Mouse (Mus musculus) urinary bladder, postnatal 14 days (tissue): ENCODE results near the gene Zdhhc5.
"Not testable (repeated sequence)": the region's sequence is repeated elsewhere in the genome, so short reads cannot be mapped to it uniquely, and the experiment has no call there.

Source experiments
- DNase-seq: peaks from one replicate; pipeline ENCODE4 v3.0.0; 2021; ENCODE audit warnings: low spot score

Zdhhc5 gene

DNA sequence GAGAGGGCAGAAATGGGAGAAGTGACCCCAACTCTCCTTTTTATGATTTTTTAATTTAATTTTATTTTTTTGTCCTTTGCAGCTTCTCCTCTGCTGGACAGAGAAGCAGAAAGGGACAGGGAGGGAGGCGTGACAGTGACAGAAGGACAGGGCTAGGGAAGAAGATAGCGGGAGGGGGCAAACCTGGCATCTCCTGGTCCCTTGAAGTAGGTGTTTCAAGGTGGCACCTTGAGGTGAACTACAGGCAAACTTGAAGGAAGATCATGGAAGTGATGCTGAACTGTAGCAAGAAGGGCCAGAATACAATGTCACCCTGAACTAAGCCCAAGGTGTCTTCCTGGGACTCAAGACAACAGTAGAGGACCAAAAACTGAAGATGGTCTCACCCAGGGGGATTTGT is 19.9 kb upstream of the Zdhhc5 start:
- DNase-seq: no peak

DNA sequence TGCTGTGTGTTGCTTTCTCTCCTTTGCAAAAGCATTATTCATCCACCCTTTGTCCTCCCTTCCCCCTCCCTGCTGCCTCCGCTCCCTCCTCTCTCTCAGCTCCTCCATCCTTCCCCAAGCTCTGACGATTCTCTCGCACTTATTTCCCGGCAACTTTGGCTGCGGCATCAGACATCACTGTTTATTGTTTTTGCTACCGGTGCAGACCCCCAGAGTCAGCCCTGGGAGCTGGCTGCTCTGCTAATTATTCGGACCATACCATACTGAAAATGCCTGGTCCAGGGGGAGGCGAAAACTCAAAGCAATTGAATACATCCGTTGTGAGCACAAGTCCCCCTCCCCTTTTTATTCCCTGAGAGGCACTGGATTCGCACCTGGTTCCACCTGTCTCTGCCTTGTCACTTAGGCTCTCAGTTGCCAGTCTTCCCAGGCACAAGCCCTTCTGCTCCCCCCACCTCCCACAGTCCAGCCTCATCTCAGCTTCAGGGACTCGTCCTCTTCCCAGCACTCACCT is 19.4 kb upstream of the Zdhhc5 start:
- DNase-seq: no peak

DNA sequence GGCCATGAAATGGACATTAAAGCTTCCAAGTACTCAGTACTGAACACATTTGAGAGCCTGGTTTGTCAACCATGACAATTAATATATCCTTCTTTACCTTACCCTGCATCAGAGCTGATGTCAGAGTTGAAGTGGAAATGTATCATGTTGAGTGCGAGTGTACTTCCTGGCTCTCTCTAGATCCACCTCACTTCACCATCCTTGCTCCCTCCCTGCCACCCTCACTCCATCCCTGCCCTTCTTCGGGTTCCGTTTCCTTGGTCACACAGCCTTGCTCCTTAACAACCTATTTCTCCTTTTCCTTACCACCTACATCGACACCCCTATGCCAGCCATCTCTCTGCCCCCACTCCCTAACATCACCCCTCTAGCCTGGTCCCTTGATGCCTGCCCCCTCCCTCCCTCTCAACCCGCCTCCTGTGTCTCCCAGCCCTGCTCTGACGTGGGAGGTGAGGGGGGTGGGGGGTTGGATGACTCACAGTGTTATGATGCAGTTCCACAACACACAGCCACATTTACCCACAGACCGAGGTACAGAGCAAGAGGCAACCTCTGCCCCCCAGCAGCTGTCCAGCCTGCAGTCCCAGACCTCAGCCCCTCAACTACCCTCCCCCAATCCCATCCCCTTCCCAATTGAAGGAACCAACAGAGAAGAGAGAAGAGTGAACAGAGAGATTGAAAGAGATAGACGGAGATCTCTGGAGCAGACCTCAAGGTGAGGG is 18.8 kb upstream of the Zdhhc5 start, which contains the start of gene Ypel4:
Ypel4 (plus strand) TSS at position 480 of the 722 bp plus-strand sequence.
- peak; percentile 67 for DNase-seq

DNA sequence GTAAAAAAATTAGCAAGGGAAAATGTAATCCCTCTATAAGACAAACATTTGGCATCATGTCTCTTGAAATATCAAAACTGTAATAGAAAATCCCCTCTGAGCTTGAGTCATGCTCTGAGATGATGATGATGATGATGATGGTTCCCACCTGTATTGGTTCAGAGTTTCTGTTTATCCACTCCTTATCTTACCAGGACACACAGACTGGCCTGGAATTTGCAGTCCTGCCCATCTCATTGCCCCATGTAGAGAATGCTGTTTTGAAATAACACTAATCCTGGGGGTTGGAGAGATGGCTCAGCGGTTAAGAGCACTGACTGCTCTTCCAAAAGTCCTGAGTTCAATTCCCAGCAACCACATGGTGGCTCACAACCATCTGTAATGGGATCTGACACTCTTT is 17.4 kb upstream of the Zdhhc5 start:
- no peak for DNase-seq

DNA sequence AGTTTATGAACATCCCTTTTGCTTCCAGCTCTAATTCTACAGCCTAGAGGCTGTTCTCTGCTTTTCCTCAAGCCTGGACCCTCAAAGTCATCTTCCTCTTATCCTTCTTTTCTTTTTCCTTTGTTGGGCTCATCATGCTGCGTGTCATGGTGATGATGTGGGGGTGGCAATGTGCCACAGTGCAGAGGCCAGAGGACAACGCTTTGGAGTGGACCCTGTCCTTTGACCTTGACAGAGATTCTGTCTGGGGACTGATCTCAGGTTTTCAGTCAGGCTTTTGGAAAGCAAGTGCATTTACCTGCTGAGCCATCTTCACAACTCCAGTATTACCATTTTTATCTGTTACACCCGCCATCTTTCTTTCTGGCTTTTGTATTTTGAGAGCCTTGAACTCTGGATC is 16.2 kb upstream of the Zdhhc5 start:
- no peak for DNase-seq

DNA sequence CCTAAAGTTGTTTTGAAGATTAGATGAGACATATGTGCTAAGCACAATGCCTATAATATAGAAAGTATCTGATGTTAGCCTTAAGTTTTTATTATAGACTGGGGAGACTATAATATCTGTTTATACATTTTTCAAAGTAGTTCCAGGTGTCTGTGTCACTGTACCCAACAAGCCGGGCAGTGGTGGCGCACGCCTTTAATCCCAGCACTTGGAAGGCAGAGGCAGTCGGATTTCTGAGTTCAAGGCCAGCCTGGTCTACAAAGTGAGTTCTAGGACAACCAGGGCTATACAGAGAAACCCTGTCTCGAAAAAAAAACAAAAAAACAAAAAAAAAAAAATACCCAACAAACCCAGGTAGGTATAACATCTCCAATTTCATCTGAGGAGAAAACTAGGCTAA is 13.2 kb upstream of the Zdhhc5 start:
- DNase-seq: not testable (repeated sequence)

DNA sequence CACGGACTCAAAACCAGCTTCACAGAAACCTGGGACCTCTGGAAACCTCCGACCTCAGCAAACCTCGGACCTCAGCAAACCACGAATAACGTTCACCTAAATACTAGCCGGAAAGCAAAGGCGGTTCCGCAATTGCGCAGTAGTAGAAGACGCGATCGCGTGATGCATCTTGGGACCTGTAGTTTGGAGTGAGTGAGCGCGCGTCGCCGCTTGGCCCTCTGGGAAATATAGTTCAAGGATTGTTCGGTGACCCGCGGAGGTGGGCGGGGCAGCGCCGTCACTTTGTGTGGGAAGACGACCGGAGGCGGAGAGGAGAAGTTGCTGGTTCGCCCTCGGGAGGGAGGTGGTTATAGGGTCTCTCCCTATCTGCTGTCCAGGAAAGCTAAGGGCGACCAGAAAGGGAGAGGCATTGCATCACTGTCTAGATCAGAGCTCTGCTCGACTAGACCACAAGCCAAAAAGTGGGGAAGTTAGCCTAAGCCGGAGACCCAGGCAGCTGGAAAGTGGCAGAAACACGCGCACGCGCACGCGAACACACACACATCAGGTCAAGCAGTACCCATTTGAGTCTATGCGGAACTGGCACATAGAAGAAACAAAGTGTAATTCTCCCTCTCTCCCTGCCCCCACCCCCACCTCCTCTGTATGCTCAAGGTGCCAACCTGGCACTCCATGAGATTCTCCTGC is 12.3 kb upstream of the Zdhhc5 start, which contains the start of gene Clp1:
Clp1 (minus strand) TSS at position 179 of the 687 bp plus-strand sequence.
- DNase-seq: peak; percentile 96

DNA sequence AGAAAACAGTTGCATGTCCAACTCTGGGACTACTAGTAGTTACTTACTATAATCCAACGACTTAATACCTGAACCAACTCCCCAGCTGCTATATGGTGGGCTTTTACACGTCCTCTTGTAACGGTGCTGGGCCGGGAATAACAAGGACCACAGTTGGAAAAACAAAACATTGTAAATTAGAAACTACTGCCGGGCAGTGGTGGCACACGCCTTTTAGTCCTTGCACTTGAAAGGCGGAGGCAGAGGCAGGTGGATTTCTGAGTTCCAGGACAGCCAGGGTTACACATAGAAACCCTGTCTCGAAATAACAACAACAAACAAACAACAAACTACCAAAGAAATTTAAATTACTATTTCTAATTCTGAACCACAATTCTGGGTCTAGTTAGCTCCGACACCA is 11.7 kb upstream of the Zdhhc5 start:
- DNase-seq: no peak

DNA sequence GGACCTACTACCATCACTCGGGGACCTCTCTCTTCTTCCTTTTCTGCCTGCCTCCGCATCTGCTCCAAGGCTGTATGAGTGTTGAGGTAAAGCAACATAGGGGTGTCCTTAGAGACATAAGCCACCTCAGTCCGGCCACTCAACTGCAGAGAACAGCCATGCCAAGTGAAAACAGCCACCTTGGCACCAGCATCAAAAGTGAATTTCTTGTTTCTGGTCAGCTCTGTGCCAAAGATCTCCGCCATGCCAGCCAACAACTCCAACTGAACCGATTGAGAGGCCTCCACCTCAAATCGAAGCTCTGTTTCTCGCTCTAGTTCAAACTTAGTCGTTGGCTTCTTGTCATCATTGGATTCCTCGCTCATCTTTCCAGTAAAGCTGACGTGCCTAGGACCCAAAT is 10.8 kb upstream of the Zdhhc5 start:
- DNase-seq: no peak

DNA sequence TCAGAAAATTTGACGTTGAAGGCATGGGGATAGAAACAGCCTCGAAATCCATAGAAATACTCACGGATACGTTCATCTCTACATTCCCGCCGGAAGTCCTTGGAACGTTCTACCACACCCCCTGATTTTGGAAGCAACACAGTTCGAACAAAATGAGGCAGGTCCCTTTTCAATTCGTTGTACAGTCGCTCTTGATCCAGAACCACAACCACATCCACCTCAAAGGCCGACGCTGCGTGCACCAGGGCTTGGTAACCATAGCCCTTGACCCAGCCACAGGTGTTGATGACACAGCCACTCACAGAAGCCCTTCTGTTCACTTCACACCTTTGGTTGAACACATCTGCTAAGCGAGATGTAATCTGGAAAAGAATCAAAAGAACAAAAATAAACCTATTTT is 8.9 kb upstream of the Zdhhc5 start:
- DNase-seq: no peak

DNA sequence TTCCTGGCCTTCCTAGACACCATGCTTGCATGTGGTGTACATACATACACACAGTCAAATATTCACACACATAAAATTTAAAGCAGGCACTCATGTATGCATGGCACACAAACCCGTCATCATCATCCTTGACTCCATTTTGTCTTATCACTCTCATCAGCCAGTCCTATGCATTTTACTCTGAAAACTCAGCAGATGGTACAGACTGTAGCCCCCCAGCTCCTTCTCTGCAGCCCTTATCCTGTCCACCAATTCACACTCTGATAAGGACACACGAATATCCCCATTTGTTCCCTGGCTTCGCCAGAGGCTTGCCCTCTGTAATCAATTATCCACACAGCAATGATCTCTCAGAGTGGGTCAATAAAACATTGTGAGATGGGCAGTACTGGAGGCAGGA is 6.2 kb upstream of the Zdhhc5 start:
- DNase-seq: no peak

DNA sequence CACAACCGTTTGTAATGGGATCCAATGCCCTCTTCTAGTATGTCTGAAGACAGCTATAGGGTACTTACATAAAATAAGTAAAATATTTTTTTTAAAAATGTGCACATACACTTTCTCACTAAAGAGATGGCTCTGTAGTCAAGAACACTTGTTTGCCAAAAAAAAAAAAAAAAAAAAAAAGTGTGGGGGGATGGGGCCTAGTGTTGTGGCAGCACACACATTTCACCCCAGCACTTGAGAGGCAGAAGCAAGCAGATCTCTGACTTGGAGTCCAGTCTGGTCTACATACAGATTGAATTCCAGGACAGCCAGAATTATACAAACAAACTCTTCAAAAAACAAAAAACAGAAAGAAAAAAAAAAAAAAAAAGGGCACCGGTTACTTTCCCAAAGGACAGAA is 5.7 kb upstream of the Zdhhc5 start:
- DNase-seq: no peak

DNA sequence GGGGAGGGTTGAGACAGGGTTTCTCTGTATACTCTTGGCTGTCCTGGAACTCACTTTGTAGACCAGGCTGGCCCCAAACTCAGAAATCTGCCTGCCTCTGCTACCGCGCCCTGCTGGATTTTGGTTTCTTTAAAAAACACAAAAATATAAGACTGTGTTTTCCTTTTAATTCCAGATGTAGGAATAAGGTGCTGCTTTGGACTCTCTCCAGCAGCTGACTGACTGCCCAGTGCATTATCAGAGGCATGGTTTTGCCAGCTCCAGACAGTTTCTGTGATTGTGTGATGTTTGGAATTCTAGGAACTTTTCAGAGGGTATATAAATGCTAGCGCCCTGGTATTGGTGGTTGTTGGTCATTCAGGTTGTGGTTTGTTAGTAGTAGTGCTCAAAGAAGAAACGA is 2.4 kb upstream of the Zdhhc5 start:
- DNase-seq: no peak

DNA sequence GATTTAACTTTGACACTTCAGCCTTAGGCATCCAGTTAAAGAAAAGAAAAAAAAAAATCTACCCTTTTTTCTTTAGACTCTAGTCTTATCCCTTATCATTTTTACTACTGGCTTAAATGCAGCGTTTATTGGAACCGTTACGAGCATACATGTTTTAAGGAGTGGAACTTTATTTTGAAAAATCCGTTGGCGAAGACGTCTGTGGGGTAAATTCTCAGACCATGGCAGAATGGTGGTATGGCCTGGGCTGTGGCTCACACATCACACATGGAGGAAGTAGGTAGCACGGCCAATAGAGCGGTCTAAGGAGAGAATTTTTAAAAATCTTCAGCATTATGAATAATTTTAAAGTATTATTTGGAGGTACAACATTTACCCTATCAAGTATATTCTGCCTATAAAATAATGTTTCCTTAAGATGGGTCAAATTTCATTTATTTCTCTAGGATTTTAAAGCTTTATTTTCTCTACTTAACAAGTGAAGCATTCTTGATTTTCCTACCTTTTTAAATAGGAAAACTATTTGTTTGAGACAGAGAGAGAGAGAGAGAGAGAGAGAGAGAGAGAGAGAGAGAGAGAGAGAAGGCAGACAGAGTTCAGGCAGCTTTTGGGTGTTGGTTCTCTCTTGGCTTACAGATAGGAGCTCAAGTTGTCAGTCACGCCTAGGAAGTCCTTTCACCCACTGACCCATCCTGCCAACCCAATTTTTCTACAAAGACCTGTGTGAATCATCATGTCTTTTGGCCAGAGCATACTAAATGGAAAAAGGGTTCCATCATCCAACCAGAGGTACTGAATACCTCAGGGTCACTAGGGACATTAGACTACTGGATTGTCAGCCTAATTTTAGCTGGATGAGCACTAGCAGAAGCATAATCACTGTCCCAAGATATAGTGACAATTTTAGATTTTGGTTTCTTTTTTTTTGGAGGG is 1.7 kb upstream of the Zdhhc5 start:
- DNase-seq: no peak

DNA sequence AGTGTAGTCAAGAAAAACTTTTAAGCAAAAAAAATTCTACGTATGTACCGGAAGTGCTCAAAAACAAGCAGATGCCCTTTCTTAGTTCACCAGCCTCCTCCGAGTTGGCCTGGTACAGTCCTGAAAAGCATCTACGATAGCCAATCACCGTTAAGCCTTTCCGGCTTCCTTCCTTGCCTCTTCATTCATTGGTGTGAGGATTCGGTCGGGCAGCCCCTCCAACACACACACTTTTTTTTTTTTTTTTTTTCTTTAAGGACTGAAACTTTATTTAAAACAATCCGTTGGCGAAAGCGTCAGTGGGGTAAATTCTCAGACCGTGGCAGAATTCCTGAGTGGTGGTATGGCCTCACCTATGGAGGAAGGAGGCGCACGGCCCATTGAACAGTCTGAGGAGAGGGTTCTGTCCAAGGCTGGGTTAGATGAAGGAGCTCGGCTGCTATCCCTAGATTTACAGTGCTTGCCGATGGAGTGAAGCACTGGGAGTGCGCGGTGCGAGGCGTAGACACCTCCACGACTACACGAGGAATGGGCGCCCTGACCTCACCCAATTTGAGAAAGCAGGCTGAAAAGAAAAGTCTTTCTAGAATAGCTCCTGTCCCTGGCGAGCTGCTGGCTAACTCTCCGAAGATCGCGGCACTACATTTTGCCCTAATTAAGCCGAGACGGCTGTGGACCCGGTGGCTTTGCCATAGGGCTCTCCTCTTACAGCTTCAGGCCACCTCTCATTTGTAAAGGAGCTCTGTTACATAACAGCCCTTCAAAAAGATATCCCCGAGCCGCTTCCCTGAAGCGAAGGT is 782 bp upstream of the Zdhhc5 start:
- peak; percentile 82 for DNase-seq

DNA sequence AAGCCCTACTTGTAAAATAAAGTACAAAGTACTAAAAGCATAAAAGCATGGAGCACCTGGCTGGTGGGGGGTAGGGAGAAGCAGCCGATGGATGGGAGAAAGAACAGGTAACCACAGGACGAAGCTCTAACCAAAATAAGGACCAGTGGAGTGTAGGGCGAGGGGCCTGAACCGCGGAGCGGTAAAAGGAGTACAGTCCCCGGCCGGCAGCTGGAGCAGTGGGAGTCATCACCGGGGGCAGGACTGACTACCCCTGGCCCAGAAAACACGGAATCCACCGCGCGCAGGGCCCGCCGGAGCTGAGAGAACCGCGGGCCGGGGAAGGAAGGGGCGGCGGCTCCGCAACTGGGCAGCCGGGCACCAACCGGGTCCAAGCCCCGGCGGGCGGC is 564 bp downstream of the Zdhhc5 start:
- DNase-seq: peak; percentile 33

DNA sequence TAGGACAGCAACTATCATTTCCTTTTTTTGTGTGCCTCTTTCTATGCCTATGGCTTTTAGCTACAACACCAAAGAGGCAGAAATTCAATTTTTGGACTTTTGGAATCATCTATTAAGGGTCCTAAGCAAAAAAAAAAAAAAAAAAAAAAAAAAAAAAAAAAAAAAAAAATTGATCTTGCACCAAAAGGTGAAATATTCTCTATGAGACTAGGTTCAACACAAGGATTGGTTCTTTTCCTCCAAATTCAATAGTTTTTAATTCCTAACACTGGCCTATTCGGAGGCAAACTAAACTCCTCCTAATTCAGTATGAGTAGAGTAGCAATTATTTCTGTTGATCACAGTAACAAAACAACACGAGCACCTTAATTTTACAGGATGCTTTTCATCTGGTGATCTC is 3.1 kb downstream of the Zdhhc5 start:
- no peak for DNase-seq

DNA sequence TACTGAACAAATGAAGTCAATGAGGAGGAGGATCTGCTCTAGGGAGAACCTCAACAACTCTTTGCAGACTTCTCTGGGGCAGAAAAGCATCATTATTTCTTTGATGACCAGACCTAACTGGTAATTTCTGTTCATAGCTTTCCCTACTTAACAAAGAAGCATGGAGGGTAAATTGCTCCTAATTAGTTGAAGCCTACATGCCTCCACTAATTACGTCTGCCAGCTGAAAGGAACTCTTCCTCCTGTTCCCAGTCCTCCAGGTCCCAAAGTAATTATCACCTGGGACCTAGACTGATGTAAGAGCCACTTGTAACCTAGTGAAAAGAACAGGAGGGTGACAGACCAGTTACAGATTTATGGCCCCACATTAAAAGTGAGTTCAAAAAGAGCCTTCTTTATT is 7.5 kb downstream of the Zdhhc5 start:
- DNase-seq: no peak

DNA sequence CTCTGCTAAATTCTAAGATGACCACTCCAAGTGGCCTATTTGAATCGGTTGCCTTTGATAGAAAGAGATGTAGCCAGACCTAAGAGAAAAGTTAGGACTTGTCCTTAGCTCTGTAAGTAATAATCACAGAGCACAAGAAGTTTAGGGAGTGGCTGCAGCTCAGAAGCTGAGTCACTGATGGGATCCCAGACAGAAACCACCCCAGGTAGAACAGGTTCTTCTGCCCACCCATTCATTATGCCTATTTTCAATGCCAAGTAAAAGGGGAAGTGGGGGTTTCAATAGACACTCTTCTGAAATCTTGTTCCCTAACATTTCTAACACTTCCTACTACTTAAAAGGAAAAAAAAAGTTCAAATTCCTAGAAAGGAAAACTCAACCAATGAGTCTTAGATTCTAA is 9.7 kb downstream of the Zdhhc5 start:
- DNase-seq: peak; percentile 41

DNA sequence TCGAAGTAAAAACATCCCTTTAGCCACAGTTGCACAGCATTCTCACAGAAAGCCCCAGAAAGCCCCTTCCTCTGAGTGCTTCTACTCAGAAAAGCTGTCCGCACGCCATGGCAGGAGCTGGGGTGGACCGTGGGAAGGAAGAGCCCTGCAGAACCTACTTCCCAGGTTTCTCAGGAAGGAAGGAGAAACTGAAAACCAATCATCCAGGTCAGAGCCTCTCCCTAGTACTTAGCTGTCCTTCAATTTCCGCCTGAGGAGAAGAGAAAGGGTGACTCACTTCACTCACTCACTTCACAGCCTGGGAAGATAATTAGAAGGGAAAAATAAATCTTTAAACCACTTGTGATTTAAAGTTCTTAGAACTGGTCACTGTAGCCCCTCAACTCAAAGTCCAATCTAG is 10.7 kb downstream of the Zdhhc5 start:
- no peak for DNase-seq

DNA sequence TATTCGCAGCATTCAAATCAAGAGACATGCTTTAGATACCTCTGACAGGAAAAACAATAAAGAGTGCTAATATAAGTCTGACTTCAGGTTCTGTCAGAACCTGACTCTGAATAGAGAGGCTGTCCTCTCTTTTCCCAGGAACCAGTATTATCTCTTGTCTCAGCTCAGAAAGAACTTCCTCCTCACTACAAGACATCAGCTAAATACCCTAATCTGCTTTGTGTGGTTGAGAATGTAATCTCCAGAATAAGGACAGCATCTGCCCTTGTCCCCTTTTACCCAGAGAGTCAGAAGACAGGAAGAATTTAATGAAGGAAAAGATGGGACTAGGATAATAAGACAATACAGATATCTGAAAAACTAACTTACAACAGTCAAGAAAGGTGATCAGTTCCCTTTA is 11.5 kb downstream of the Zdhhc5 start:
- no peak for DNase-seq
